Mouse (Mus musculus) spleen, adult 2 months (tissue): ENCODE results near the gene Stxbp6.

Source experiments
- CTCF ChIP-seq: fragments of 200-500 bp; IDR thresholded peaks from 2 replicates; pipeline ENCODE4 v1.5.1; 2011; ENCODE audit warnings: mild to moderate bottlenecking, inconsistent platforms; ENCODE audit not compliant: insufficient read depth, insufficient read length, insufficient replicate concordance; ENCODE audit errors: extremely low read depth
- POLR2A ChIP-seq: fragments of 200-500 bp; IDR thresholded peaks from 2 replicates; pipeline ENCODE4 v1.6.1; 2011; ENCODE audit warnings: low read depth, low read length, inconsistent platforms

DNA sequence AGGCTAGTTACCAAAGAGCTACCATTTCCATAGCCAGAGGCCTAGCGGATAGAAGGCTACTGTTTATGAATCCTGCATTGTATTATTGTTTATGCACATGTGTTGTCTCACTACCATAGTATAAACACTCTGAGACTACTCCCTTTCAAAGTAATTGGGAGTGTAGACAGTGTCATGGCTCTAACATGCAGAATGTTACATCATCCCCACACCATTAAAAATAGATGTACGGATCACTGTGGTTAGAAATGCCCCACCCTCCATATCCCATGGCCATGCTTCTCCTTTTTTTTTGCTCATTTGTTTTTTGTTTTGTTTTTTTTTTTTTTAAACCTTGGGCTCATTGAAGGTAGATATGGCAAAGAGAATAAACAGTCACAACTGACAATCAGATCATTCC lies 154.9 kb downstream of the Stxbp6 start:
- TF ChIP-seq CTCF (no peak), POLR2A (no peak)
